Mouse (Mus musculus) embryonic facial prominence, embryonic 15.5 days (tissue): Measurements from ENCODE around the gene Rac2. TPM values are rescaled to one million over a fixed set of nuclear protein-coding genes. Genes with fewer than 3 reads are reported as not detected.

ENCODE experiments used
- ATAC-seq: fragments of 200-750 bp; cut with Nextera tagmentation; 2 replicates; pipeline ENCODE4 v1.8.0; 2017; ENCODE audit warnings: low read depth, moderate TSS enrichment; ENCODE audit not compliant: insufficient number of reproducible peaks, low FRiP score, low TSS enrichment
- H3K27ac ChIP-seq: fragments of 300-500 bp; sonication (generic); replicated peaks from 2 replicates; pipeline ENCODE4 v1.5.1; 2015; ENCODE audit warnings: mild to moderate bottlenecking, inconsistent platforms
- H3K27me3 ChIP-seq: fragments of 300-500 bp; sonication (generic); 2 replicates; pipeline ENCODE4 v1.6.1; 2015; ENCODE audit warnings: inconsistent platforms
- H3K36me3 ChIP-seq: fragments of 300-500 bp; sonication (generic); 2 replicates; pipeline ENCODE4 v1.6.1; 2015; ENCODE audit warnings: mild to moderate bottlenecking, inconsistent platforms
- H3K4me1 ChIP-seq: fragments of 300-500 bp; sonication (generic); 2 replicates; pipeline ENCODE4 v1.6.1; 2015; ENCODE audit warnings: inconsistent platforms
- H3K4me2 ChIP-seq: fragments of 300-500 bp; sonication (generic); replicated peaks from 2 replicates; pipeline ENCODE4 v1.6.1; 2015; ENCODE audit warnings: mild to moderate bottlenecking, inconsistent platforms
- H3K4me3 ChIP-seq: fragments of 300-500 bp; sonication (generic); replicated peaks from 2 replicates; pipeline ENCODE4 v1.5.1; 2015; ENCODE audit warnings: mild to moderate bottlenecking, inconsistent platforms
- H3K9ac ChIP-seq: fragments of 300-500 bp; sonication (generic); 2 replicates; pipeline ENCODE4 v1.6.1; 2015; ENCODE audit warnings: inconsistent platforms
- H3K9me3 ChIP-seq: fragments of 300-500 bp; sonication (generic); replicated peaks from 2 replicates; pipeline ENCODE4 v1.6.1; 2016; ENCODE audit warnings: inconsistent platforms
- WGBS: fragments of 180-500 bp; shearing (Covaris S2); methylation state at CpG from one replicate; pipeline ENCODE4 v1.1.7; 2015; 5-methylcytosine and 5-hydroxymethylcytosine counted together
- polyA plus RNA-seq: library from polyadenylated mRNA; unstranded; fragments of >200 nt; fragmentation: Nextera tagmentation; extraction: Ambion mirVana; gene quantifications from 2 replicates; pipeline ENCODE4 v1.2.1, GENCODE M21; 2015

Gene Rac2
- polyA plus RNA-seq, 1 experiment from 2014 or later: 34.6 TPM

DNA sequence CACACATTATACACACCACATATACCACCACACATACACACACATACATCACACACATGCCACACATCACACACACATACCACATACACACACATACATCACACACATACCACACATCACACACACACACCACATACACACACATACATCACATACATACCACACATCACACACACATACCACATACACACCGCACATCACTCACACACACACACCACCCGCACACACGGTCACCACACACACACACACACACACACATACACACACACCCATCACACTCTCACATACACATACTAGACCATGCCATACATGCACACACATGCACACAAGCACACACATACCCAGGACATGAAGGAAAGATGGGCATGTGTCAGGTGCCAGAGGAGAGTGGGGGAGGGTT is 9.2 kb downstream of the Rac2 start:
- H3K4me1 ChIP-seq: no peaks in the 10 kb centered on the region
- no peak overlapping the region for H3K27ac ChIP-seq
- ATAC-seq: no peak
- H3K9ac ChIP-seq: no peak overlapping the region
- no peak overlapping the region for H3K4me3 ChIP-seq
- no peak overlapping the region for H3K4me2 ChIP-seq
- H3K36me3 ChIP-seq: no peaks in the 10 kb centered on the region
- H3K27me3 ChIP-seq: no peaks in the 10 kb centered on the region
- H3K9me3 ChIP-seq: no peaks in the 10 kb centered on the region
- WGBS: 92% methylated on average over 3 of the region's 3 CpGs

GRCm38 (mm10) chr15:78559141-78559979 is 13.2 kb downstream of the Rac2 start:
- H3K4me2 ChIP-seq: no peak overlapping the region
- H3K27me3 ChIP-seq: no peaks in the 10 kb centered on the region
- no peak for ATAC-seq
- H3K36me3 ChIP-seq: no peaks in the 10 kb centered on the region
- 52% methylated on average over 11 of the region's 11 CpGs for WGBS
- no peak overlapping the region for H3K9ac ChIP-seq
- no peaks in the 10 kb centered on the region for H3K9me3 ChIP-seq
- H3K27ac ChIP-seq: no peak overlapping the region
- no peaks in the 10 kb centered on the region for H3K4me1 ChIP-seq
- H3K4me3 ChIP-seq: no peak overlapping the region

DNA sequence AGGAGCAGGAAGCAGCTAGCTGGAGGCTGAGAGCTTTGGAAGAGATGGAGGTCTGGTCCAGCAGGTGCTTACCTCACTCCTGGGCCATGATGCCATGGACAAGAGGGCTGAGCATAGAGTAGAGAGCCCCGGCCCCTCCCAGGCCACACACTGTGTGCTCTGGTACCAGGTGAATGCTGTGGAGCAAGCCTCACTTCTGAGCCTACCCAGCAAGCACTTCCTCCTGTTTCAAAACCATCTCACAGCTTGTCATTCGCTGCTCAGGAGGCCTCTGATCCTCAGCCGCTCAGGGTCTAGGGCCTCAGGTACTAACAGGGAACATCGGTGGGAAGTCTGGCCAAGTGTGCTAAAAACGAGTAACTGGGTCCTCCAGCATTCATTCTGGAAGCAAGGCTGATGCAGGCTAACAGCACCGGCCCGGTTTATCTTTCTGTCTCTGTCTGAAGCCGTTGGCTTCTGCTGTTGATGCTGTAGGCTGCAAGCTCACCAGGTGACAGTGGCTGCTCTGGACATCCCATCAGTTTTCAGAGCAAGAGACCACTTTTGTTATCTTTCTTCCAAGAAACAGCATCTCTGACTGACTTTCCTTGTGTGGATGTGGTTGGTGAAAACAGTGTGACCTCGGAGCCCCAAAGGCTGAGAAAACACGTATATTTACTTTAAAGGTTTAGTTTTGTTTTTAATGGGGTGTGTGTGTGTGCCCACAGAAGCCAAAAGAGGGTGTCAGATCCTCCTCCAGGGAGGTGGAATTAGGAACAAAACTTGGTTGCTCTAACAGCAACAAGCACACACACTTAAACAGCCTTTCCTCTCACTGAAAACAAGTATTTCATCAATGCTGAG is 14.7 kb downstream of the Rac2 start:
- Histone ChIP-seq H3K4me1 (no peaks in the 10 kb centered on the region), H3K36me3 (no peaks in the 10 kb centered on the region), H3K27me3 (no peaks in the 10 kb centered on the region), H3K9me3 (no peaks in the 10 kb centered on the region), H3K4me2 (no peak overlapping the region), H3K4me3 (no peak overlapping the region), H3K9ac (no peak overlapping the region), H3K27ac (no peak overlapping the region)
- WGBS: 56% methylated on average over 10 of the region's 10 CpGs
- ATAC-seq: no peak

DNA sequence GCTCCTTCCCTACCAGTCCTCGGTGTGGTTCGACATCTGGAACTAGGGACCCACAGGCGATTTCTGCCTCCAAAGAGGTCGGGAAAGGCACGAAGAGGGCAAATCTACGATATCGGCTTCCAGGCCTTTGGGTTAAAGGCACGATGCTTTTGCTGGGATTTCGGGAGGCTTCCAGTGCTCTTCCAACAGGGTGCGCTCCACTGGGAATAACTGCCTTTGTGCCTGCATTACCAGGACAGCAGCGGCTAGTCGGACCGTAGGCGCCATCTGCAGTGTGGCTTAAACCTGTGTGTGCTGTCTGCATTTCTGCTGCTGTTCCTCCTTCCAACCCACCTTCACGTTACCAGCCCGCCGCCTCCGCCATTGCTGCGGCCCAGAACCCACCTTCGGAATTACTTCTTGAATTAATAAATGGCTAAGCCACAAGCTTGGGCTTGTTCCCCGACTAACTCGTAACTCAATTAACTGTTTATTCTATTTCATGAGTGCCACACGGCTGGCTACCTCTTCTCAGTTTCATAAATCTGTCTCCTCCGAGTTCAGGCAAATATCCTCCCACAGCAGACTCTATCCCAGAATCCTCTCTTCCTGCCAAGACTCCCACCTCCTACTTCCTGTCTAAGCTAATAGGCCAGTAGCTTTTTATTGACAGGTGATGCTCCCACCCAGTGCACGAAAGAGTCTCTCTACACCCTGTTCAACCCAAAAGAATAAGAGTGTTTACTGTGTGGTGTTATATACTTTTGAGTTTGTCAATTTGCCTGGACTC is 17.9 kb downstream of the Rac2 start:
- ATAC-seq: no peak
- Histone ChIP-seq H3K27me3 (no peaks in the 10 kb centered on the region), H3K4me2 (peak overlapping the region; percentile 41), H3K4me3 (peak overlapping the region; percentile 29), H3K9ac (no peak overlapping the region), H3K36me3 (no peaks in the 10 kb centered on the region), H3K9me3 (no peaks in the 10 kb centered on the region), H3K27ac (no peak overlapping the region), H3K4me1 (no peaks in the 10 kb centered on the region)
- WGBS: 52% methylated on average over 25 of the region's 25 CpGs

DNA sequence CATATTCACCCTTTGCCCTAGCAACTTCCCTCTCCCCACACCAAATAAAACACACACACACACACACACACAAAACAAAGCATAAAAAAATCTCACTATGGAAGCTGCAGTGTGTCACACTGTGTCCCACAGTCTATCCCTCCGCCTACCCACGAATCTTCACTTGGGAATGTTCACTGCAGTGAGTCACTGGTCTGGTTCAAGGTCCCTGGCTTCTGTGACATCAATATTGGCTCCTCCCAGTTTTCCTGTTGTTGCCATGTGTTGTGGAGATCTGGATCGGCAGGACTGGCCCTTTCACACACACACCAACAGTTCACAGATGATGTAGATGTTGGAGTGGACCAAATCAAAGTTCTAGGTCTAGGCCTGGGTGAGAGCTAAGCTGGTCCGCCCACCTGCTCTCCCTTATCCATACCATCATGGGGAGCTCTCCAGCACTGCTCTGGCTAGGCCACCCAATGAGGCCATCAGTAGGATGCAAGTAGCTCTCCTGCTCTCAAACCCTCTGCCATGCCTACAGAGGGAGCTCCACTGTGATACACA is 23.3 kb downstream of the Rac2 start:
- Histone ChIP-seq H3K4me1 (peaks cover 5% of the 10 kb centered on the region; the same call in 1 of the 2 replicates), H3K27ac (no peak overlapping the region), H3K9me3 (no peaks in the 10 kb centered on the region), H3K4me2 (no peak overlapping the region), H3K9ac (no peak overlapping the region), H3K4me3 (no peak overlapping the region), H3K27me3 (peaks cover 10% of the 10 kb centered on the region; the same call in 1 of the 2 replicates), H3K36me3 (no peaks in the 10 kb centered on the region)
- ATAC-seq: no peak
- WGBS: 71% methylated on average over 4 of the region's 4 CpGs

- peaks cover 5% of the 10 kb centered on the region; the same call in 1 of the 2 replicates for H3K4me1 ChIP-seq
- no peak overlapping the region for H3K9ac ChIP-seq
- no peak overlapping the region for H3K27ac ChIP-seq
- WGBS: 68% methylated on average over 8 of the region's 8 CpGs
- H3K27me3 ChIP-seq: peaks cover 16% of the 10 kb centered on the region; the same call in 1 of the 2 replicates
- H3K9me3 ChIP-seq: no peaks in the 10 kb centered on the region
- no peaks in the 10 kb centered on the region for H3K36me3 ChIP-seq
- ATAC-seq: no peak
- no peak overlapping the region for H3K4me3 ChIP-seq
- H3K4me2 ChIP-seq: no peak overlapping the region
These were observed 23.9 kb downstream of the Rac2 start for GRCm38 (mm10) chr15:78548711-78549110.

DNA sequence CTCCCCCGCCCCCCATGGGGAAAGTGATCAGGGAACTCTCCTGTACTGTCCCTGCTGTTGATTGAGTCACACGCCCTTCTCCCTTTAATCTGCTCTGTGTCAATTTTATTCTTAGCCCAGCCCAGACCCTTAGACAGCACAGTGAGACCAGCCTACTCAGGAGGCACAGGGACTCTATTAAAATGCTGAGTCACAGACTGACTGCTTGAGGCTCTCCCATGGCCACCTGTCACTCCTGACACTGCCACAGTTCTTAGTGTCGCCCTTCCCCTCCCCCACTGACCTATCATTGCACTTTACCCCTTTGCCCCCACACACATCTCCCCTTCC is 24.3 kb downstream of the Rac2 start:
- Histone ChIP-seq H3K27me3 (peaks cover 20% of the 10 kb centered on the region; the same call in 1 of the 2 replicates), H3K36me3 (no peaks in the 10 kb centered on the region), H3K4me1 (peaks cover 5% of the 10 kb centered on the region; the same call in 1 of the 2 replicates), H3K4me2 (no peak overlapping the region), H3K4me3 (no peak overlapping the region), H3K9ac (no peak overlapping the region), H3K9me3 (no peaks in the 10 kb centered on the region), H3K27ac (no peak overlapping the region)
- WGBS: 25% methylated on average over 3 of the region's 3 CpGs
- ATAC-seq: peak; percentile 56; the same call in 1 of the 2 replicates

DNA sequence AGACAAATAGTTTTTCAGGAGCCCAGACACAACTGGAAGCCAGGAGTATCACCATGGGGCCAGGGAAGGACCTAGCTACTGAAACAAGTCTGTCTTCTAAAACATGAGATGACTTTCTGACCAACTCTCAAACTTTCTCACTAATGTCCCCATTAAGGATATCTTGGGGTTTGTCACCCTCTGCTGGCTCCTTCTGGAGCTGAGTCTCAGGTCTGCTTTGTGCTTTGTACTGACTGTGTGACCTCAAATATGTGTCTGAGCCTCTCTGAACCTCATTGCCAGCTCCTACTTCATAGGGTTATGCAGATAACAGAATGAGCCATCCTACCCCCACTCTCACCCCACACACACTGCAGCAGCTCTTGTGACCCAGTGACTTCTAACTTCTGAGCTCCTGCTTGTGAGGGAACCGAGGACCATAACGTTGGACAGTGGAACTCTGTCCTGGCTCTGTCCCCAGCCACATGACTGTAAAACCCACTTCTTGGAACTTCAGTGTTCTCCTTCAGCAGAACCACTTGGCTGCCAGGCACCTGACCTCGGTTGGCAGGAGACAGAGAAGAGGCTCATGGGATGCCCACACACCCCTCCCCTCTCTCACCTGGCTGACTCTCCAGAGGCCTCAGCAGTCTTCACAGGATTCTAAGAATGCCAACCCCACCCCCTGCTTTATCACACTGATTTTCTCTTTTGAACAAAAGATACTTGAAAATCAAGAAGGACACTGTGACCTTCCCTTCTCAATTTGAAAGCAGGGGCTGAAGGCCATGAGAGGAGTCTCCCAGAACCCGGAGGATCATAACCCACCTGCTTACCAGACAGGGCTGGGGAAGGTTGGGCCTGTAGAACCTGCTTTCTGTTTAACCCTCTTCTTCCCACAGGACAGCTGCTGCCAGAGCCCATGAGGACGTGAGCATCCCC is 24.9 kb downstream of the Rac2 start:
- no peak overlapping the region for H3K9ac ChIP-seq

GRCm38 (mm10) chr15:78546060-78546459 is 26.5 kb downstream of the Rac2 start:
- Histone ChIP-seq H3K4me2 (no peak overlapping the region), H3K4me3 (no peak overlapping the region), H3K9me3 (no peaks in the 10 kb centered on the region), H3K27me3 (peaks cover 20% of the 10 kb centered on the region; the same call in 1 of the 2 replicates), H3K9ac (no peak overlapping the region), H3K27ac (no peak overlapping the region), H3K36me3 (no peaks in the 10 kb centered on the region), H3K4me1 (peaks cover 15% of the 10 kb centered on the region; the same call in 1 of the 2 replicates)
- WGBS: 77% methylated on average over 4 of the region's 4 CpGs
- no peak for ATAC-seq

More for the DNA sequence above, 24.9 kb downstream of the Rac2 start:
- no peak overlapping the region for H3K4me2 ChIP-seq
- no peaks in the 10 kb centered on the region for H3K36me3 ChIP-seq
- H3K4me3 ChIP-seq: no peak overlapping the region
- 0 out of 2 replicates have a peak, but pooled peaks have one; percentile 5 for ATAC-seq
- no peaks in the 10 kb centered on the region for H3K9me3 ChIP-seq
- peaks cover 8% of the 10 kb centered on the region; the same call in 1 of the 2 replicates for H3K4me1 ChIP-seq
- H3K27me3 ChIP-seq: peaks cover 20% of the 10 kb centered on the region; the same call in 1 of the 2 replicates
- H3K27ac ChIP-seq: no peak overlapping the region
- 38% methylated on average over 5 of the region's 5 CpGs for WGBS

DNA sequence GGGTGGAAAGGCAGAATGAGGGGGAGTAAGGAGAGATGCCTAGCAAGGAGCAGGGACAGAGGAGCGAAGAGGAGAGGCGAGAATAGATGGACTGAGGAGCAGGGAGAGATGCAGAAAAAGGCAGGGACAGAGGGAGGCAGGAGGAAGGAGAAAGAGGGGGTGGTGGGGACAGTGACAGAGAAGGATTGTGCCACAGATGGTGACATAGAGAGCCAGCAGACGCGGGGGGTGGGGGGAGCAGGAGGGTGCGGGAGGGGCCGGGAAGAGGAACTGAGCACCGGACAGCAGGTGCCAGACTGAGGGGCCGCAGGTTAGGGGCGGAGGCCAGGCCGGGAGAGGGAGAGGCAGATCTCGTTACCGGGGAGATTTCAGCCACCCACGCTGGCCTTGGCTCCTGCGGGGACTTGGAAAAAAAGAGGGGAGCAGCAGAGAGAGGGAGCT is 28.0 kb downstream of the Rac2 start, which contains the start of gene Sstr3:
Sstr3 (minus strand) TSS at position 125 of the 441 bp plus-strand sequence.
- H3K27me3 ChIP-seq: peaks cover 20% of the 10 kb centered on the region; the same call in 1 of the 2 replicates
- H3K4me1 ChIP-seq: peaks cover 15% of the 10 kb centered on the region; the same call in 1 of the 2 replicates
- no peak within 1 kb of the TSS for H3K4me2 ChIP-seq
- no peak for ATAC-seq
- no peak within 1 kb of the TSS for H3K9ac ChIP-seq
- H3K27ac ChIP-seq: no peak within 1 kb of the TSS
- H3K36me3 ChIP-seq: no peaks in the 10 kb centered on the region
- H3K9me3 ChIP-seq: no peaks in the 10 kb centered on the region
- WGBS: 15% methylated on average over 14 of the region's 14 CpGs
- no peak within 1 kb of the TSS for H3K4me3 ChIP-seq
